Mouse (Mus musculus) myocyte (in vitro differentiated cells): ENCODE measurements around the gene Erg. TPM values are rescaled to one million over a fixed set of nuclear protein-coding genes. Genes with fewer than 3 reads are reported as not detected.

Experiments used
- H3K27me3 ChIP-seq: one replicate; pipeline ENCODE4 v1.6.1; 2011; ENCODE audit not compliant: control insufficient read depth, insufficient read depth, insufficient read length
- H3K36me3 ChIP-seq: one replicate; pipeline ENCODE4 v1.6.1; 2011; ENCODE audit not compliant: control insufficient read depth, insufficient read depth
- H3K4me2 ChIP-seq: one replicate; pipeline ENCODE4 v1.6.1; 2011; ENCODE audit warnings: low read depth, control low read depth
- H3K4me3 ChIP-seq: one replicate; pipeline ENCODE4 v1.5.1; 2011; ENCODE audit warnings: mild to moderate bottlenecking, control low read depth, moderate library complexity
- H3K79me2 ChIP-seq: one replicate; pipeline ENCODE4 v1.6.1; 2011; ENCODE audit not compliant: control insufficient read depth, insufficient read depth
- H3ac ChIP-seq: one replicate; pipeline ENCODE4 v1.6.1; 2011; ENCODE audit not compliant: control insufficient read depth, insufficient read length
- CEBPB ChIP-seq: IDR thresholded peaks from 2 replicates; pipeline ENCODE4 v1.6.1; 2011; ENCODE audit warnings: mild to moderate bottlenecking, moderate library complexity; ENCODE audit not compliant: poor library complexity, insufficient read depth, severe bottlenecking
- E2F4 ChIP-seq: IDR thresholded peaks from one replicate; pipeline ENCODE4 v1.6.1; 2011; ENCODE audit warnings: mild to moderate bottlenecking, control low read depth, moderate library complexity; ENCODE audit not compliant: insufficient read depth
- MAX ChIP-seq: IDR thresholded peaks from one replicate; pipeline ENCODE4 v1.6.1; 2011; ENCODE audit warnings: low read depth, mild to moderate bottlenecking, control low read depth
- MYOD1 ChIP-seq, 3 experiments: IDR thresholded peaks; one replicate each; pipeline ENCODE4 v1.6.1; 2011; ENCODE audit warnings: control low read depth in 2 of 3, low read depth in 2 of 3, mild to moderate bottlenecking in 2 of 3, moderate library complexity in 1 of 3; ENCODE audit not compliant: insufficient read length in 2 of 3, control insufficient read depth in 1 of 3
- MYOG ChIP-seq, 3 experiments: IDR thresholded peaks; one replicate each; pipeline ENCODE4 v1.6.1; 2011; ENCODE audit warnings: control low read depth in 2 of 3, low read depth in 2 of 3, mild to moderate bottlenecking in 2 of 3; ENCODE audit not compliant: insufficient read length in 2 of 3, control insufficient read depth in 1 of 3, insufficient read depth in 1 of 3
- POLR2A ChIP-seq: IDR thresholded peaks from one replicate; pipeline ENCODE4 v1.6.1; 2011; ENCODE audit warnings: low read depth, mild to moderate bottlenecking, control low read depth, moderate library complexity; ENCODE audit not compliant: insufficient read length
- POLR2AphosphoS2 ChIP-seq: IDR thresholded peaks from one replicate; pipeline ENCODE4 v1.6.1; 2011; ENCODE audit warnings: low read depth, control low read depth; ENCODE audit not compliant: insufficient read length
- REST ChIP-seq: IDR thresholded peaks from one replicate; pipeline ENCODE4 v1.6.1; 2011; ENCODE audit warnings: mild to moderate bottlenecking, control low read depth, moderate library complexity; ENCODE audit not compliant: insufficient read depth, insufficient read length
- SRF ChIP-seq: IDR thresholded peaks from one replicate; pipeline ENCODE4 v1.6.1; 2011; ENCODE audit warnings: low read depth; ENCODE audit not compliant: control insufficient read depth, insufficient read length
- TCF12 ChIP-seq: IDR thresholded peaks from one replicate; pipeline ENCODE4 v1.6.1; 2011; ENCODE audit warnings: mild to moderate bottlenecking, control low read depth; ENCODE audit not compliant: poor library complexity, insufficient read depth, severe bottlenecking
- TCF3 ChIP-seq: IDR thresholded peaks from one replicate; pipeline ENCODE4 v1.6.1; 2011; ENCODE audit warnings: low read depth, control low read depth; ENCODE audit not compliant: insufficient read length
- USF1 ChIP-seq: IDR thresholded peaks from one replicate; pipeline ENCODE4 v1.6.1; 2011; ENCODE audit warnings: low read depth, mild to moderate bottlenecking, control low read depth, moderate library complexity
- polyA plus RNA-seq: library from polyadenylated mRNA; unstranded; fragments of >200 nt; fragmentation: generic; extraction: Trizol; gene quantifications from one replicate; pipeline ENCODE4 v1.2.1, GENCODE M21; 2012; ENCODE audit warnings: missing spikeins

Erg gene
- polyA plus RNA-seq, 1 experiment: 0.04 TPM

GRCm38 (mm10) chr16:95384590-95385148 lies 201.7 kb downstream of the Erg start:
- H3K36me3 ChIP-seq: no peaks in the 10 kb centered on the region
- peaks cover 15% of the 10 kb centered on the region for H3K27me3 ChIP-seq
- no peak overlapping the region for H3ac ChIP-seq
- H3K79me2 ChIP-seq: no peaks in the 10 kb centered on the region
- H3K4me3 ChIP-seq: no peak overlapping the region
- no peak for TF ChIP-seq POLR2A
- H3K4me2 ChIP-seq: no peak overlapping the region

DNA sequence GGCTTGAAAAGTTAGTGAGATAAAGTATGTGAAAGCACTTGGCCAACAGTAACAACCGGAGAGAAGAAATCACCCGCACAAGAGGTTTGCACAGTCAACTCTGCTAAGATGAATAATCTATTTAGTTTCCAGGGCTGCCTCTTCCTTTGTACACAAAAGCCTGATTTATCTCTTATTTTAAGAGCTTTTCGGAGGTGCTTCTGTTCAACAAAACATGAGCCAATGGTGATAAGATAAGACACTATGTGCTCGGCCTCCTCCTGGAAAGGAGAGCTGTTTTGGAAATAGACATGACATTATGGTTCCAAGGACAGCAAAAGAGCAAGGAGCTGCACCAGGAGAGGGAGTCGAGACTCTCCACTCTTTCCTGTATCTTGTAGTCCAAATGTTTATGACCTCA lies 204.1 kb downstream of the Erg start:
- peaks cover 14% of the 10 kb centered on the region for H3K27me3 ChIP-seq
- no peak overlapping the region for H3K4me3 ChIP-seq
- H3K79me2 ChIP-seq: no peaks in the 10 kb centered on the region
- H3K4me2 ChIP-seq: no peak overlapping the region
- no peak overlapping the region for H3ac ChIP-seq
- no peaks in the 10 kb centered on the region for H3K36me3 ChIP-seq
- TF ChIP-seq TCF3 (no peak), SRF (no peak), E2F4 (no peak), REST (no peak), MAX (no peak), MYOG (IDR thresholded peaks at IDR 0.05; ENCODE audit: control insufficient read depth in 1 of 3, insufficient read depth in 1 of 3, insufficient read length in 2 of 3, low read depth in 2 of 3) (no peak), MYOD1 (IDR thresholded peaks at IDR 0.05; ENCODE audit: control insufficient read depth in 1 of 3, insufficient read length in 2 of 3, low read depth in 2 of 3) (no peak), USF1 (no peak), POLR2AphosphoS2 (no peak), POLR2A (no peak), TCF12 (no peak), CEBPB (no peak)

DNA sequence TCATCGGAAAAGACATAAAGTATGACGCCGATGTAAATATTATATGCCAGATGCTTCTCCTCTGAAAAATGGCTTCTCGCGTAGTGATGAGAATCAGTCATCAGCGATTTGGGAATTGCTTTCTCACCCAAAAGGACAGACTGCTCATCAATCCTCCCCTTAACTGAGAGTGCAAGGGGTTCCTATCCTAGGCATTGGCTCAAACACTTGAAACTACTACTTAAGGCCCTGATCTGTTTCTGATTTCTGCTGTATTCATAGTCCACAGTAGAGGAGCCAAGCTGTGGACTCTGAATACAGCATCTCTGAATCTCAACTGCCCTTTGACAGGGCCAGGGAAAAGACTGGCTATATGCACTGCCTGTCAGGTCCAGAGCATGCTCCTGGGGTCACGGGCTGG lies 209.6 kb downstream of the Erg start:
- no peak for TF ChIP-seq TCF12
- TF ChIP-seq USF1: no peak
- TF ChIP-seq E2F4: no peak
- TF ChIP-seq MYOG (IDR thresholded peaks at IDR 0.05; ENCODE audit: control insufficient read depth in 1 of 3, insufficient read depth in 1 of 3, insufficient read length in 2 of 3, low read depth in 2 of 3): no peak
- no peak for TF ChIP-seq REST
- TF ChIP-seq POLR2AphosphoS2: no peak
- TF ChIP-seq SRF: no peak
- no peak for TF ChIP-seq CEBPB
- no peak for TF ChIP-seq MAX
- TF ChIP-seq TCF3: no peak
- no peak for TF ChIP-seq MYOD1 (IDR thresholded peaks at IDR 0.05; ENCODE audit: control insufficient read depth in 1 of 3, insufficient read length in 2 of 3, low read depth in 2 of 3)
- no peak for TF ChIP-seq POLR2A
- H3ac ChIP-seq: no peak overlapping the region
- H3K36me3 ChIP-seq: no peaks in the 10 kb centered on the region
- no peak overlapping the region for H3K4me3 ChIP-seq
- H3K27me3 ChIP-seq: peaks cover 63% of the 10 kb centered on the region
- H3K79me2 ChIP-seq: no peaks in the 10 kb centered on the region
- no peak overlapping the region for H3K4me2 ChIP-seq

DNA sequence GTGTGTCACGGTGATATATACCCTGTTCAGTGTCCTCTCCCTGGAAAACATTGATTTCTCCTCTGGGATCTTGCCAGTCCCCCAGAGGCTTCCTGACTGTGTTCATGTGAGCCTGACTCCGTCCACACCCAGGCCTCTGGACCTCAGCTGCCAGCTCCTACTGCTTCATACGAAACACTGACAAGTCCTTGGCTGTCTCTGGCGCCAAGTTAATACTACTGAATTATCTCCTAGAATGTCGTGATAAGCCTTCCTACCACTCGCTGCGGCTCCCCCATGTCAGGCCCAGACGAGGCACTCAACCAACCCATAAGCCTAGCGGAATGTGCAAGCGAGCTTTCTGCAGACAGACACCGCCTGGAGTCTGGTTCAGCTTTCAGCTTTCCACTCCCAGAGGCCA lies 210.0 kb downstream of the Erg start:
- Histone ChIP-seq H3ac (no peak overlapping the region), H3K4me3 (no peak overlapping the region), H3K79me2 (no peaks in the 10 kb centered on the region), H3K36me3 (no peaks in the 10 kb centered on the region), H3K4me2 (no peak overlapping the region), H3K27me3 (peaks cover 67% of the 10 kb centered on the region)
- TF ChIP-seq USF1 (no peak), POLR2AphosphoS2 (no peak), SRF (no peak), TCF12 (no peak), CEBPB (no peak), MYOG (IDR thresholded peaks at IDR 0.05; ENCODE audit: control insufficient read depth in 1 of 3, insufficient read depth in 1 of 3, insufficient read length in 2 of 3, low read depth in 2 of 3) (no peak), POLR2A (no peak), E2F4 (no peak), MAX (no peak), MYOD1 (IDR thresholded peaks at IDR 0.05; ENCODE audit: control insufficient read depth in 1 of 3, insufficient read length in 2 of 3, low read depth in 2 of 3) (no peak), TCF3 (no peak), REST (no peak)

DNA sequence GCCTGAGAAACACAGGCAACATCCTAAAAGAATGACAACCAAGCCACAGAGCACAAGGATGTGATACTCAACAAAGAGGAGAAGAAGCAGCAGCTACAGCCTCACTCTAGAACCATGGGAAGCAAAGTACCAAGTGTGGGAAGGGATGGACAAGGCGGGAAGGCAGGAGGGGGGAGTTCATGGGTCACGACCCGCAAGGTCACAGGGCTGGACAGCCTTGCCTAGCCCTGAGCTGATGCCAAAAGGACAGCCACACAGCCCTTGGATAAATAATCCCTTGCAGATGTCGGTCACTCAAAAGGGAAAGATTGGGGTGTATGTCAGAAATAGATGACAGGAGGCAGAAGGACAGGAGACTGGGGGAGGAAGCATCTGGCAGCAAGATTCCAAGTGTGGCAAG lies 211.7 kb downstream of the Erg start:
- TF ChIP-seq MAX (no peak), POLR2A (no peak), TCF3 (no peak), POLR2AphosphoS2 (no peak), SRF (no peak)
- Histone ChIP-seq H3ac (no peak overlapping the region), H3K4me3 (no peak overlapping the region), H3K79me2 (no peaks in the 10 kb centered on the region), H3K36me3 (no peaks in the 10 kb centered on the region), H3K4me2 (no peak overlapping the region), H3K27me3 (peaks cover 69% of the 10 kb centered on the region)
